Mouse (Mus musculus) thymus, postnatal 25 days (tissue): Measurements from ENCODE around the gene Dusp27.

Source experiments
- DNase-seq: peaks from one replicate; pipeline ENCODE4 v3.0.0; 2022

The Dusp27 gene

GRCm38 (mm10) chr1:166127719-166128118, at the start of gene Dusp27:
Gene Dusp27, minus strand, starts transcription at chr1:166127922.
- DNase-seq = no peak

- DNase-seq = no peak
Observed at GRCm38 (mm10) chr1:166173621-166174020, 45.9 kb upstream of the Dusp27 start.

- DNase-seq = no peak
Observed at GRCm38 (mm10) chr1:166172992-166173391, 45.3 kb upstream of the Dusp27 start.

- DNase-seq = no peak
Observed at GRCm38 (mm10) chr1:166170852-166171251, 43.1 kb upstream of the Dusp27 start.

GRCm38 (mm10) chr1:166169713-166170112, 42.0 kb upstream of the Dusp27 start:
- no peak for DNase-seq

GRCm38 (mm10) chr1:166168017-166168416, 40.3 kb upstream of the Dusp27 start:
- no peak for DNase-seq

GRCm38 (mm10) chr1:166167405-166167804, 39.7 kb upstream of the Dusp27 start:
- no peak for DNase-seq

- DNase-seq = no peak
Observed at GRCm38 (mm10) chr1:166165159-166165558, 37.4 kb upstream of the Dusp27 start.

- no peak for DNase-seq
Observed at GRCm38 (mm10) chr1:166164580-166164979, 36.9 kb upstream of the Dusp27 start.

- DNase-seq = peak; percentile 56
Observed at GRCm38 (mm10) chr1:166160569-166161445, 33.1 kb upstream of the Dusp27 start.

- no peak for DNase-seq
Observed at GRCm38 (mm10) chr1:166160111-166160510, 32.4 kb upstream of the Dusp27 start.

- DNase-seq = no peak
Observed at GRCm38 (mm10) chr1:166158664-166159063, 30.9 kb upstream of the Dusp27 start.

GRCm38 (mm10) chr1:166157712-166158111, 30.0 kb upstream of the Dusp27 start:
- DNase-seq = no peak

GRCm38 (mm10) chr1:166155113-166155494, 27.4 kb upstream of the Dusp27 start:
- no peak for DNase-seq

- DNase-seq = peak; percentile 88
Observed at GRCm38 (mm10) chr1:166154162-166155112, 26.7 kb upstream of the Dusp27 start.

- DNase-seq = peak; percentile 94
Observed at GRCm38 (mm10) chr1:166153351-166154120, 25.8 kb upstream of the Dusp27 start.

- no peak for DNase-seq
Observed at GRCm38 (mm10) chr1:166152034-166152433, 24.3 kb upstream of the Dusp27 start.

GRCm38 (mm10) chr1:166151341-166151740, 23.6 kb upstream of the Dusp27 start:
- no peak for DNase-seq

GRCm38 (mm10) chr1:166150035-166150434, 22.3 kb upstream of the Dusp27 start:
- DNase-seq = no peak

- DNase-seq = no peak
Observed at GRCm38 (mm10) chr1:166149441-166149840, 21.7 kb upstream of the Dusp27 start.

- no peak for DNase-seq
Observed at GRCm38 (mm10) chr1:166147657-166148056, 19.9 kb upstream of the Dusp27 start.

GRCm38 (mm10) chr1:166146626-166147025, 18.9 kb upstream of the Dusp27 start:
- DNase-seq = no peak

GRCm38 (mm10) chr1:166142369-166142768, 14.6 kb upstream of the Dusp27 start:
- DNase-seq = no peak
